Mouse (Mus musculus) bone marrow macrophage, adult 2 months (primary cell): ENCODE data around the gene Dtx3l.

ENCODE experiments used
- CTCF ChIP-seq: IDR thresholded peaks from 2 replicates; pipeline ENCODE4 v1.5.1; 2012; ENCODE audit warnings: low read depth, mild to moderate bottlenecking, low read length, moderate library complexity
- POLR2A ChIP-seq: IDR thresholded peaks from 2 replicates; pipeline ENCODE4 v1.6.1; 2012; ENCODE audit warnings: mild to moderate bottlenecking, low read depth, low read length, borderline replicate concordance

- no peak for TF ChIP-seq CTCF
- TF ChIP-seq POLR2A, result no peak
Measured at GRCm38 (mm10) chr16:35938211-35939151, at the start of gene Dtx3l, which contains the start of gene Parp9.
